In the genomic region with DNA sequence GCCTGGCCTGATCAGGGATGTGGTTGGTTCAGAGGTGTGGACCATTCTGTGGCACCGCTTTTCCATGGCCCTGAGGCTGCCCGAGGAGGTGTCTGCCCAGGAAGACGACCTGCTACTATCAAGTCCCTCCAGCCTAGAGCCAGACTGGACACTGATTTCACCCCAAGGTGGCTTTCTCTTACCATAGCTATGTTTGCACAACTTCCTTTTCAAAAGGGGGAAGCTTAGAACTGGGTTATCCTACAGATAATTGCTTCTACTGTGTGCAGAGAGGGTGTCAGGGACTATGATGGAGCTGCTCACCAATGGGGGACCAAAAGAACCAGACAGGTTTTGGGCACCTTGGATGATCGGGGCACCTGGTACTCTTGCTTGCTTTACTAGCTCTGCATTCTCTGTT, we compare ENCODE assay signal across 20 mouse cellular contexts. TPM values are rescaled to one million over a fixed set of nuclear protein-coding genes. Genes with fewer than 3 reads are reported as not detected.
DNase-seq lines count a peak whose midpoint lies in the region; ATAC-seq lines count a peak whose summit lies in the region.
"Had no signal": no experiment of that assay in that cellular context is flagged by ENCODE, and none has a peak within 500 bp of the region (broad histone marks: within the 10 kb centered on the region; RNA-seq: fewer than 3 reads in every experiment).

No protein-coding gene starts in this region.

- ATAC-seq in megakaryocyte, adult 5-6 weeks (ENCODE audit: poor library complexity, severe bottlenecking), result peak; percentile 87
- ATAC-seq in neutrophil, adult 5-6 weeks (ENCODE audit: extremely low read depth, insufficient number of reproducible peaks, low FRiP score, poor library complexity, severe bottlenecking), result 0 out of 2 replicates have a peak, but pooled peaks have one; percentile 26
- ATAC-seq: activated CD4-positive, CD25-positive, alpha-beta regulatory T cell, adult 4 months; forebrain, embryonic 14.5 days; forebrain, embryonic 16.5 days; Patski had no signal

- peak; percentile 35 for DNase-seq in heart, adult 11 months
- no peak for DNase-seq in heart, postnatal 4 days
- no peak for DNase-seq in thymus, postnatal 25 days
- no peak for DNase-seq in adipocyte (ENCODE audit: low spot score)
- DNase-seq: adrenal gland, adult 2 months; adrenal gland, postnatal 10 days; adrenal gland, postnatal 25 days; cerebellum, adult 11 months; cerebellum, adult 18-20 months; cerebellum, adult 8-10 months; cerebellum, adult 9-11 months; cerebellum, postnatal 14 days; cerebellum, postnatal 36 days; embryo, embryonic 11 days had no signal

RNA-seq across cellular contexts. Expression of a gene that starts 28.8 kb away (rescaled TPM):
- 10 to 100 TPM; 19.7 to 22.1 TPM for total RNA-seq in heart, postnatal 4 days (2021)
- 9.3 and 10.1 TPM in 2 replicates for total RNA-seq in megakaryocyte, adult 5-6 weeks (2015)
- 9.4 and 12.2 TPM in 2 replicates for total RNA-seq in megakaryocyte, adult 5-6 weeks (2017)
- total RNA-seq in neutrophil, adult 5-6 weeks (2017), result 19.0 and 21.1 TPM in 2 replicates

RNA-seq across cellular contexts. Expression of a gene that starts 31.5 kb away (rescaled TPM):
- total RNA-seq in heart, postnatal 4 days (2021), result 1 to 10 TPM; 1.4 to 2.0 TPM
- 1.8 TPM in 1 of 2 replicates, not detected in the other for total RNA-seq in megakaryocyte, adult 5-6 weeks (2015)
- total RNA-seq in megakaryocyte, adult 5-6 weeks (2017), result not detected in 2 replicates
- total RNA-seq in neutrophil, adult 5-6 weeks (2017), result 0.70 and 0.98 TPM in 2 replicates

RNA-seq across cellular contexts. Expression of a gene that starts 31.5 kb away (rescaled TPM):
- 10 to 100 TPM; 22.0 to 23.9 TPM for total RNA-seq in heart, postnatal 4 days (2021)
- 24.5 and 27.6 TPM in 2 replicates for total RNA-seq in megakaryocyte, adult 5-6 weeks (2015)
- total RNA-seq in megakaryocyte, adult 5-6 weeks (2017), result 38.1 and 41.3 TPM in 2 replicates
- total RNA-seq in neutrophil, adult 5-6 weeks (2017), result 44.4 and 46.8 TPM in 2 replicates

RNA-seq across cellular contexts. Expression of a gene that starts 44.6 kb away (rescaled TPM):
- 10 to 100 TPM; 21.7 to 22.5 TPM for total RNA-seq in heart, postnatal 4 days (2021)
- total RNA-seq in megakaryocyte, adult 5-6 weeks (2015), result 9.8 and 9.9 TPM in 2 replicates
- total RNA-seq in megakaryocyte, adult 5-6 weeks (2017), result 8.3 and 10.9 TPM in 2 replicates
- 7.1 and 15.8 TPM in 2 replicates for total RNA-seq in neutrophil, adult 5-6 weeks (2017)

RNA-seq across cellular contexts. Expression of a gene that starts 44.7 kb away (rescaled TPM):
- total RNA-seq in heart, postnatal 4 days (2021), result 10 to 100 TPM in 1 of 2 experiments, 1 to 10 TPM in 1; 9.4 to 11.0 TPM
- total RNA-seq in megakaryocyte, adult 5-6 weeks (2015), result 14.5 and 16.2 TPM in 2 replicates
- total RNA-seq in megakaryocyte, adult 5-6 weeks (2017), result 6.2 and 7.2 TPM in 2 replicates
- 18.7 and 21.5 TPM in 2 replicates for total RNA-seq in neutrophil, adult 5-6 weeks (2017)
